Mouse (Mus musculus): ENCODE measurements around the gene Hrk.

Hrk gene

GRCm38 (mm10) chr5:118223142-118223757, 58.8 kb downstream of the Hrk start:
- DNase-seq (ENCODE audit: low spot score): no peak

GRCm38 (mm10) chr5:118230071-118230611, 65.7 kb downstream of the Hrk start:
- no peak for DNase-seq (ENCODE audit: low spot score)

GRCm38 (mm10) chr5:118236891-118237290, 72.4 kb downstream of the Hrk start:
- DNase-seq (ENCODE audit: low spot score): no peak
